Mouse (Mus musculus): ENCODE data around the gene Zfp637. TPM values are rescaled to one million over a fixed set of nuclear protein-coding genes. Genes with fewer than 3 reads are reported as not detected.

The Zfp637 gene
- polyA plus RNA-seq, 1 experiment from 2014 or later = 64.5 TPM

DNA sequence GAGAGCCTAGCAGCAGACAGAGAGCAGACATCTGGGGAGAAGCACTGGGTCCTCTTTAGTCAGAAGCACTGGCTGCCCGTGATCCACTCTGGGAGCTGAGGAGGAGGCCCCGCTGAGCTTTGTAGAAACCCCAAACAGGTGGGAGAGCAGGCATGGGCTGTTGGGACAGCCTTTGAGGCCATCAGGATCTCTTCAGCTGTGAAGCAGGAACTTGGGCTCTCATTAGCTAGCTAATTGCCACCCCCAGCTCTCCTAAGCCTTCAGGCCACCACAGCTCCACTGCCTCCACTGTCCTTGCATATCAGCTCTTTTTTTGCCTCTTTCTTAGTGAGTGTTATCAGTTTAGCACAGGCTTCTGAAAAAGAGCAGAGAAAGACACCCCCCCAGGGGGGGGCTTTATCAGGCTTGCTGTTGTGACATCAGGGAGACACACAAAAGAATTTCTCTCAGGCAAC lies 47.7 kb downstream of the Zfp637 start:
- WGBS = 46% methylated on average over 2 of the region's 2 CpGs
- Histone ChIP-seq H3K27me3 (replicated peaks) (no peaks in the 10 kb centered on the region), H3K9me3 (no peaks in the 10 kb centered on the region), H3K36me3 (no peaks in the 10 kb centered on the region), H3K4me1 (peaks cover 15% of the 10 kb centered on the region; the same call in 1 of the 2 replicates), H3K9ac (peak overlapping the region; percentile 37; the same call in 1 of the 2 replicates), H3K4me2 (peak overlapping the region; percentile 44), H3K27ac (replicated peaks) (peak overlapping the region; percentile 37), H3K4me3 (peak overlapping the region; percentile 22)
- no peak; the same call in 1 of the 2 replicates for ATAC-seq (ENCODE audit: extremely low read depth, insufficient number of reproducible peaks, low FRiP score, low TSS enrichment)

DNA sequence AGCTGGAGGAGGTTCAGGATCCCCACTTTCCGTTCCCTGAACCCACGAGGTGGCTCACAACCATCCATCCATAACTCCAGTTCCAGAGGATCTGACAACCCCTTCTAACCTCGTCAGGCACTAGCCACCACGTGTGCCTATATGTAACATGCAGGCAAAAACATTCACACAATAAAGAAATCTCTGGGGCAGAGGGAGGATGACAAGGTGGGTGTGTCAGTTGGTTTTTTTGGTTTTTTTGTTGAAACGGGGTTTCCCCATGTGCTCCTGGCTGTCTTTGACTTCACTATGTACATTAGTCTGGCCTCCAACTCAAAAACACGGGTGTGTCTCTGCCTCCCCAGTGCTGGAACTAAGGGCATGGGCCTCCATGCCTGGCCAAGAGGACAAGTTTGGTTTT lies 49.3 kb downstream of the Zfp637 start:
- ATAC-seq (ENCODE audit: extremely low read depth, insufficient number of reproducible peaks, low FRiP score, low TSS enrichment) = no peak
- Histone ChIP-seq H3K4me3 (no peak overlapping the region), H3K36me3 (no peaks in the 10 kb centered on the region), H3K9ac (no peak overlapping the region), H3K27me3 (replicated peaks) (no peaks in the 10 kb centered on the region), H3K27ac (replicated peaks) (no peak overlapping the region), H3K9me3 (no peaks in the 10 kb centered on the region), H3K4me2 (no peak overlapping the region), H3K4me1 (peaks cover 15% of the 10 kb centered on the region; the same call in 1 of the 2 replicates)
- 73% methylated on average over 6 of the region's 6 CpGs for WGBS

- Histone ChIP-seq H3K4me2 (no peak overlapping the region), H3K4me3 (no peak overlapping the region), H3K27me3 (replicated peaks) (no peaks in the 10 kb centered on the region), H3K36me3 (no peaks in the 10 kb centered on the region), H3K9me3 (no peaks in the 10 kb centered on the region), H3K9ac (no peak overlapping the region), H3K27ac (replicated peaks) (no peak overlapping the region), H3K4me1 (peaks cover 15% of the 10 kb centered on the region; the same call in 1 of the 2 replicates)
- ATAC-seq (ENCODE audit: extremely low read depth, insufficient number of reproducible peaks, low FRiP score, low TSS enrichment) = no peak
- 56% methylated on average over 14 of the region's 14 CpGs for WGBS
Observed at GRCm38 (mm10) chr6:117891369-117892160, 50.6 kb downstream of the Zfp637 start.

DNA sequence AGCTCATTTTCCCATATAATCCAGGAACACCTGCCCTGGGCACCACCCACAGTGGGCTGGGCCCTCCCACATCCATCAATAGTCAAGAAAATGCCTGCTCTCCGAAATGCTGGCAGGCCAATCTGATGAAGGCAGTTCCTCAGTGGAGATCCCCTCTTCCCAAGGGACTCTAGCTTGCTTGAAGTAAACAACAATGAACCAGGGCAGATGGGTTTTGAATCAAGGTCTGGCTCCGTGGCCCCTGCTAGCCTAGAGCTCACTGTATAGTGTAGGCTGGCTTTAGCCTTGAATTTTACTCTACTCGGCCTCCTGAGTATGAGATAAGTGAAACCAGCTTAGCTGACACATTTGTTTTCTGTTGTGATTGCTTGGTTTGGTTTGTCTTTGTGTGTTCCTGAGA lies 51.4 kb downstream of the Zfp637 start:
- no peaks in the 10 kb centered on the region for H3K36me3 ChIP-seq
- H3K4me3 ChIP-seq = no peak overlapping the region
- 55% methylated on average over 3 of the region's 3 CpGs for WGBS
- no peak overlapping the region for H3K9ac ChIP-seq
- no peak overlapping the region for H3K27ac ChIP-seq (replicated peaks)
- H3K4me1 ChIP-seq = peaks cover 15% of the 10 kb centered on the region; the same call in 1 of the 2 replicates
- ATAC-seq (ENCODE audit: extremely low read depth, insufficient number of reproducible peaks, low FRiP score, low TSS enrichment) = no peak
- no peaks in the 10 kb centered on the region for H3K27me3 ChIP-seq (replicated peaks)
- H3K9me3 ChIP-seq = no peaks in the 10 kb centered on the region
- no peak overlapping the region for H3K4me2 ChIP-seq

DNA sequence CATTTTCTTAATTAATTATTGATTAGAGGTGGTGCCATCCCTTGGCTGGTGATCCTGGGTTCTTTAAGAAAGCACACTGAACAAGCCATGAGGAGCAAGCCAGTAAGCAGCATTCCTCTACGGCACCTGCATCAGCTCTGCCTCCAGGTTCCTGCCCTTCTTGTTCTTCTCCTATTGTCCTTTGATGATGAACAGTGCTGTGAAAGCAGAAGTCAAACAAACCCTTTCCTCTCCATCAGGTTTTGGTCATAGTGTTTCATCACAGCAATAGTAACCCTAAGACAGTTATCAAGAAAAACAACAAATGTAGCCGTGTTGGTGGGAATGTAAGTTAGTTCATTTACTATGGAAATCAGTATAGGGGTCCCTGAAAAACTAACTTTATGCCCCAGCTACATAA lies 52.5 kb downstream of the Zfp637 start:
- H3K4me3 ChIP-seq = no peak overlapping the region
- ATAC-seq (ENCODE audit: extremely low read depth, insufficient number of reproducible peaks, low FRiP score, low TSS enrichment) = no peak
- no peaks in the 10 kb centered on the region for H3K9me3 ChIP-seq
- H3K4me1 ChIP-seq = peaks cover 13% of the 10 kb centered on the region; the same call in 1 of the 2 replicates
- H3K4me2 ChIP-seq = no peak overlapping the region
- no peaks in the 10 kb centered on the region for H3K36me3 ChIP-seq
- H3K27me3 ChIP-seq (replicated peaks) = no peaks in the 10 kb centered on the region
- H3K9ac ChIP-seq = no peak overlapping the region
- whole genome bisulfite sequencing = 76% methylated on average over 2 of the region's 2 CpGs
- no peak overlapping the region for H3K27ac ChIP-seq (replicated peaks)

Other genes starting within 250 kb of the Zfp637 start
- 2.0 and 2.1 TPM in 2 replicates for gene Zfp239, start 20.9 kb downstream of the Zfp637 start, polyA plus RNA-seq (2015; fragmentation: Nextera tagmentation; extraction: Ambion mirVana)
- 440 and 506 TPM in 2 replicates for gene Hnrnpf, start 59.1 kb downstream of the Zfp637 start, polyA plus RNA-seq (2015; fragmentation: Nextera tagmentation; extraction: Ambion mirVana)
- 1.9 and 2.5 TPM in 2 replicates for gene Fxyd4, start 96.5 kb downstream of the Zfp637 start, polyA plus RNA-seq (2015; fragmentation: Nextera tagmentation; extraction: Ambion mirVana)
- gene Rasgef1a, start 170.3 kb downstream of the Zfp637 start, polyA plus RNA-seq (2015; fragmentation: Nextera tagmentation; extraction: Ambion mirVana) = 0.32 and 0.38 TPM in 2 replicates

Measured in heart, embryonic 13.5 days (tissue).